Mouse (Mus musculus) hindlimb bud, embryonic 11.5 days (tissue): ENCODE data around the gene BC005624.
"Not testable (repeated sequence)": the region's sequence is repeated elsewhere in the genome, so short reads cannot be mapped to it uniquely, and the experiment has no call there.

ENCODE experiments used
- DNase-seq: peaks from one replicate; pipeline ENCODE4 v3.0.0-alpha.2; 2012; ENCODE audit warnings: low read depth, low spot score; ENCODE audit errors: extremely low spot score

The BC005624 gene

GRCm38 (mm10) chr2:30983024-30983423 is 1.0 kb upstream of the BC005624 start:
- DNase-seq: no peak

GRCm38 (mm10) chr2:30967352-30968327 is 14.4 kb downstream of the BC005624 start, which contains the start of gene Tor1a:
Tor1a (minus strand) TSS chr2:30967933.
- peak; percentile 69 for DNase-seq

GRCm38 (mm10) chr2:30966826-30967225 is 15.2 kb downstream of the BC005624 start:
- no peak for DNase-seq

- DNase-seq: no peak
Observed at GRCm38 (mm10) chr2:30965627-30966026, 16.4 kb downstream of the BC005624 start.

GRCm38 (mm10) chr2:30962570-30963254 is 19.3 kb downstream of the BC005624 start:
- DNase-seq: no peak

GRCm38 (mm10) chr2:30959856-30960255 is 22.1 kb downstream of the BC005624 start:
- DNase-seq: no peak

- DNase-seq: no peak
Observed at GRCm38 (mm10) chr2:30958726-30959125, 23.3 kb downstream of the BC005624 start.

GRCm38 (mm10) chr2:30957511-30957910 is 24.5 kb downstream of the BC005624 start:
- no peak for DNase-seq

GRCm38 (mm10) chr2:30954797-30955196 is 27.2 kb downstream of the BC005624 start:
- DNase-seq: no peak

GRCm38 (mm10) chr2:30952824-30953490 is 29.0 kb downstream of the BC005624 start, which contains the start of gene Tor1b:
Tor1b (plus strand) TSS chr2:30952959.
- peak; percentile 78 for DNase-seq

- no peak for DNase-seq
Observed at GRCm38 (mm10) chr2:30952457-30952823, 29.6 kb downstream of the BC005624 start.

GRCm38 (mm10) chr2:30942603-30943011 is 39.4 kb downstream of the BC005624 start:
- peak; percentile 76 for DNase-seq

GRCm38 (mm10) chr2:30942116-30942515 is 39.9 kb downstream of the BC005624 start:
- DNase-seq: not testable (repeated sequence)

GRCm38 (mm10) chr2:30941586-30941985 is 40.4 kb downstream of the BC005624 start:
- no peak for DNase-seq

- DNase-seq: no peak
Observed at GRCm38 (mm10) chr2:30938574-30938991, 43.4 kb downstream of the BC005624 start.

- DNase-seq: no peak
Observed at GRCm38 (mm10) chr2:30937731-30938130, 44.3 kb downstream of the BC005624 start.

- no peak for DNase-seq
Observed at GRCm38 (mm10) chr2:30936808-30937207, 45.2 kb downstream of the BC005624 start.

- peak; percentile 80 for DNase-seq
Observed at GRCm38 (mm10) chr2:30933917-30934450, 48.0 kb downstream of the BC005624 start.

- no peak for DNase-seq
Observed at GRCm38 (mm10) chr2:30933032-30933431, 49.0 kb downstream of the BC005624 start.

- no peak for DNase-seq
Observed at GRCm38 (mm10) chr2:30931922-30932321, 50.1 kb downstream of the BC005624 start.

- not testable (repeated sequence) for DNase-seq
Observed at GRCm38 (mm10) chr2:30930846-30931245, 51.2 kb downstream of the BC005624 start.
